Mouse (Mus musculus) G1E (cell line): ENCODE results near the gene Cbln1. TPM values are rescaled to one million over a fixed set of nuclear protein-coding genes. Genes with fewer than 3 reads are reported as not detected.

Source experiments
- ATAC-seq: 2 replicates; pipeline ENCODE4 v1.8.0; 2016; ENCODE audit warnings: mild to moderate bottlenecking; ENCODE audit not compliant: insufficient number of reproducible peaks, poor library complexity, low FRiP score, severe bottlenecking; ENCODE audit errors: extremely low read depth
- DNase-seq: peaks from one replicate; pipeline ENCODE4 v3.0.0; 2012; ENCODE audit warnings: low spot score
- H3K27me3 ChIP-seq: 2 replicates; pipeline ENCODE4 v1.6.1; 2012; ENCODE audit warnings: mild to moderate bottlenecking, low read length, inconsistent platforms; ENCODE audit not compliant: insufficient read depth
- H3K36me3 ChIP-seq: replicated peaks from 2 replicates; pipeline ENCODE3; 2012; ENCODE audit warnings: mild to moderate bottlenecking, inconsistent platforms
- H3K4me1 ChIP-seq: 2 replicates; pipeline ENCODE4 v1.6.1; 2012; ENCODE audit warnings: low read depth, low read length, inconsistent platforms, mixed read lengths; ENCODE audit not compliant: insufficient read depth
- H3K4me3 ChIP-seq: 2 replicates; pipeline ENCODE4 v1.5.1; 2012; ENCODE audit warnings: low read depth, mild to moderate bottlenecking, inconsistent platforms, low read length, moderate library complexity, mixed read lengths
- H3K9me3 ChIP-seq: replicated peaks from 2 replicates; pipeline ENCODE4 v1.6.1; 2012; ENCODE audit warnings: inconsistent platforms
- CTCF ChIP-seq: IDR thresholded peaks from 2 replicates; pipeline ENCODE4 v1.5.1; 2012; ENCODE audit warnings: low read depth, low read length, inconsistent platforms, mixed read lengths
- GATA1 ChIP-seq: IDR thresholded peaks from 2 replicates; pipeline ENCODE4 v1.6.1; 2012; ENCODE audit warnings: borderline replicate concordance, low read length, inconsistent platforms, mixed read lengths
- GATA2 ChIP-seq: IDR thresholded peaks from 2 replicates; pipeline ENCODE4 v1.6.1; 2012; ENCODE audit warnings: low read depth, low read length, inconsistent platforms, borderline replicate concordance
- POLR2AphosphoS5 ChIP-seq: IDR thresholded peaks from 2 replicates; pipeline ENCODE4 v1.6.1; 2012; ENCODE audit warnings: low read depth, low read length, inconsistent platforms; ENCODE audit not compliant: insufficient replicate concordance
- TAL1 ChIP-seq: conservative IDR thresholded peaks from 2 replicates; pipeline ENCODE4 v1.6.1; 2012; ENCODE audit warnings: low read depth, low read length, inconsistent platforms, mixed read lengths
- polyA plus RNA-seq: library from polyadenylated mRNA; stranded (reverse); fragments of >175 nt; gene quantifications from 2 replicates; pipeline ENCODE4 v1.2.3, GENCODE M21; 2012
- total RNA-seq, 2 experiments: library from RNA; stranded (forward) in 1 of 2; stranded (reverse) in 1 of 2; fragments of 200-1000 nt in 1 of 2; fragments of >200 nt in 1 of 2; fragmentation: Nextera tagmentation in 1 of 2; gene quantifications; 2 replicates each; pipeline ENCODE4 v1.2.3; 2014 to 2017

The Cbln1 gene
- total and polyA plus RNA-seq, 3 experiments = not detected

DNA sequence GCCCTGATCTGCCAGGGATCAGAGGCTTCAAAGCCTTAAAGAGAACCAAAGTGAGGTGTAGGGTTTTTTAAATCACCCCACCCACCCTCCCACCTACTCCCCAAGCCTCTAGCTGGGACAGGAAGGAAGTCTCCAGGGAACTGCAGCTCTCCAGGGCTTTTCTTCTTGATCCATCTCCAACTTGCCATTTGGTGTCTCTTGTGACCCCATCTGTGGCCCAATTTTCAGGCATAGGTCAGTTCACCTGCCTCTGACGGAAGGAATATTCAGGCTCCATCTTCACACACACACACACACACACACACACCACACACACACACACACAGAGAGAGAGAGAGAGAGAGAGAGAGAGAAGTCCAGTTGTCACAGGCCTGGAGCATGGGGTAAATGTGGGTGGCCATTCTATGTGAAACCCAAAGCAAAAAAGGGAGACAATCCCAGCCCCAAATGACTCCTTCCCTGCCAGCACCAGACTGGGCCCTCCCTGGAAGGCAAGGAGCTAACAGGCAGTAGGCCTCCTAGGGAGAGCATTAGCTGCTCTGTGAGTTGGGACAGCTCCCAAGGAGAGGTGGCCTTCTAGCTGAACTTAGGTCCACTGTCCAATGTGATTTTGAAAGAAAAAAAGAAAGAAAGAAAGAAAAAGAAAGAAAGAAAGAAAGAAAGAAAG lies 5.3 kb downstream of the Cbln1 start:
- H3K27me3 ChIP-seq = no peaks in the 10 kb centered on the region
- TF ChIP-seq CTCF = no peak
- TF ChIP-seq GATA2 = no peak
- no peak for TF ChIP-seq TAL1
- TF ChIP-seq GATA1 = no peak
- TF ChIP-seq POLR2AphosphoS5 = no peak
- ATAC-seq = no peak
- no peak overlapping the region for H3K4me3 ChIP-seq
- H3K9me3 ChIP-seq = peaks cover 91% of the 10 kb centered on the region
- DNase-seq = no peak
- no peaks in the 10 kb centered on the region for H3K36me3 ChIP-seq
- H3K4me1 ChIP-seq = no peaks in the 10 kb centered on the region

GRCm38 (mm10) chr8:87466335-87466734 lies 6.1 kb downstream of the Cbln1 start:
- ATAC-seq (no peak), DNase-seq (no peak)
- no peak for TF ChIP-seq TAL1
- no peak for TF ChIP-seq GATA1
- no peak for TF ChIP-seq GATA2
- TF ChIP-seq CTCF = no peak
- no peak for TF ChIP-seq POLR2AphosphoS5
- no peaks in the 10 kb centered on the region for H3K4me1 ChIP-seq
- peaks cover 89% of the 10 kb centered on the region for H3K9me3 ChIP-seq
- H3K36me3 ChIP-seq = no peaks in the 10 kb centered on the region
- no peaks in the 10 kb centered on the region for H3K27me3 ChIP-seq
- H3K4me3 ChIP-seq = no peak overlapping the region

- ATAC-seq (no peak), DNase-seq (no peak)
- Histone ChIP-seq H3K27me3 (no peaks in the 10 kb centered on the region), H3K4me1 (no peaks in the 10 kb centered on the region), H3K36me3 (no peaks in the 10 kb centered on the region), H3K4me3 (no peak overlapping the region), H3K9me3 (peaks cover 88% of the 10 kb centered on the region)
- TF ChIP-seq GATA1 = no peak
- TF ChIP-seq TAL1 = no peak
- no peak for TF ChIP-seq GATA2
- TF ChIP-seq CTCF = no peak
- no peak for TF ChIP-seq POLR2AphosphoS5
Measured at GRCm38 (mm10) chr8:87464446-87464845, 8.0 kb downstream of the Cbln1 start.

- peaks cover 90% of the 10 kb centered on the region for H3K9me3 ChIP-seq
- no peaks in the 10 kb centered on the region for H3K27me3 ChIP-seq
- ATAC-seq = no peak
- no peak overlapping the region for H3K4me3 ChIP-seq
- no peak for DNase-seq
- H3K4me1 ChIP-seq = no peaks in the 10 kb centered on the region
- no peaks in the 10 kb centered on the region for H3K36me3 ChIP-seq
- TF ChIP-seq CTCF (no peak), POLR2AphosphoS5 (no peak), TAL1 (no peak), GATA2 (no peak), GATA1 (no peak)
Measured at GRCm38 (mm10) chr8:87461801-87462200, 10.6 kb downstream of the Cbln1 start.

DNA sequence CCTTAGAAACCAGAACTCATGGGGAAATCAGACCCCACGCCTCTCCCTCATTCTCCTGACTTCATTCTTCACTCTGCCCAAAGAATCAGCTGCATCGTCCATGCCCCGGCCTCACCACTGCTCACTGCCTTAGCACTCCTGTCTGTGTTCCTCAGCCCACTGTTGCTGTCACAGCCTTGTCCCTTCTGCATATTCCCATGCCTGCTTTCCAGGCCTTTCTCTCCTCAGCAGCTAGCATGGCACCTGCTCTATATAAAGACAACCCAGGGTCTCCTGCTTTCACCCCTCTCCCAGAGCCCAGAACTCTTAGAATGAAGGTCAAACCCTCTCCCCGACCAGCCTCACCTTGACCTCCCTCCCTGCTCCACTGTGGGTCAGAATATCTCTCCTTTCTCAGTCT lies 15.5 kb downstream of the Cbln1 start:
- Histone ChIP-seq H3K4me1 (no peaks in the 10 kb centered on the region), H3K9me3 (peaks cover 78% of the 10 kb centered on the region), H3K36me3 (no peaks in the 10 kb centered on the region), H3K27me3 (no peaks in the 10 kb centered on the region), H3K4me3 (no peak overlapping the region)
- ATAC-seq (no peak), DNase-seq (no peak)
- no peak for TF ChIP-seq TAL1
- TF ChIP-seq CTCF = no peak
- no peak for TF ChIP-seq POLR2AphosphoS5
- TF ChIP-seq GATA1 = no peak
- no peak for TF ChIP-seq GATA2

DNA sequence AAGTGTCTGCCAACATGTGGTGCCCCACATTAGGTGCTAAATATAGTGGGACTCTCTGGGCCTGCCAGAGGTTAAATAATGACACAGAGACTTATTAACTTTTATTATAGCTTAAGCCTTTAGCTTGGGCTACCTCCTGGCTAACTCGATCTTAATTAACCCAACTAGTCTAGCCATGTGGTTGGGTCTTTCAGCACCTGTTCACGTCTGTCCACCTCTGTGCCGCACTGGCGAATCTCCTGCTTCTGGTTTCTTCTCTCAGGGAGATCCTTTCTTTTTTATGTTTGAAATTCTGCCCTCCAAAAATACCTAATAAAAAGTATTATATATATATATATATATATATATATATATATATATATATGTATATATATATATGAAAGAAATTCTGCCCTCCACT lies 19.6 kb downstream of the Cbln1 start:
- Histone ChIP-seq H3K36me3 (no peaks in the 10 kb centered on the region), H3K27me3 (no peaks in the 10 kb centered on the region), H3K4me3 (no peak overlapping the region), H3K4me1 (no peaks in the 10 kb centered on the region), H3K9me3 (peaks cover 53% of the 10 kb centered on the region)
- ATAC-seq (no peak), DNase-seq (no peak)
- TF ChIP-seq GATA1 (no peak), CTCF (no peak), GATA2 (no peak), TAL1 (no peak), POLR2AphosphoS5 (no peak)

- Histone ChIP-seq H3K27me3 (no peaks in the 10 kb centered on the region), H3K36me3 (no peaks in the 10 kb centered on the region), H3K4me3 (no peak overlapping the region), H3K9me3 (peaks cover 46% of the 10 kb centered on the region), H3K4me1 (no peaks in the 10 kb centered on the region)
- TF ChIP-seq TAL1 = no peak
- TF ChIP-seq POLR2AphosphoS5 = no peak
- no peak for TF ChIP-seq GATA1
- TF ChIP-seq GATA2 = no peak
- no peak for DNase-seq
- no peak for ATAC-seq
Measured at GRCm38 (mm10) chr8:87451737-87452136, 20.7 kb downstream of the Cbln1 start.
